Mouse (Mus musculus): ENCODE results near the gene Nek1.

The Nek1 gene

DNA sequence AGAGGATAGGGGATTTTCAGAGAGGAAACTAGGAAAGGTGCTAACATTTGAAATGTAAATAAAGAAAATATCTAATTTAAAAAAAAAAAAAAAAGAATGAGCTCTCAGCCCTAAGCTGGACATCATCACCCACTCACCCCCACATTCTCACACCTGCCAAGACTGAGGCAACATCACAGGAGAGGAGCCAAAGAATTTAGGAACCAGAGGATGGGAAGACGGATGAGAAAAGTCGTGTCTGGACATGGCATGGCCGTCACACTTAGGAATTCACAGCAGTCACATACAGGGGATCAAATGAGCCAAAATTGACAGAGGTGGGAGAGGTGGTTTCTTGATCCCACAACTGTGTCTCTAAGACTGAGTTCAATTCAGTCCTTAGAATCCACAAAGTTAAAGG, 165.5 kb downstream of the Nek1 start:
- DNase-seq (ENCODE audit: low read depth): no peak

DNA sequence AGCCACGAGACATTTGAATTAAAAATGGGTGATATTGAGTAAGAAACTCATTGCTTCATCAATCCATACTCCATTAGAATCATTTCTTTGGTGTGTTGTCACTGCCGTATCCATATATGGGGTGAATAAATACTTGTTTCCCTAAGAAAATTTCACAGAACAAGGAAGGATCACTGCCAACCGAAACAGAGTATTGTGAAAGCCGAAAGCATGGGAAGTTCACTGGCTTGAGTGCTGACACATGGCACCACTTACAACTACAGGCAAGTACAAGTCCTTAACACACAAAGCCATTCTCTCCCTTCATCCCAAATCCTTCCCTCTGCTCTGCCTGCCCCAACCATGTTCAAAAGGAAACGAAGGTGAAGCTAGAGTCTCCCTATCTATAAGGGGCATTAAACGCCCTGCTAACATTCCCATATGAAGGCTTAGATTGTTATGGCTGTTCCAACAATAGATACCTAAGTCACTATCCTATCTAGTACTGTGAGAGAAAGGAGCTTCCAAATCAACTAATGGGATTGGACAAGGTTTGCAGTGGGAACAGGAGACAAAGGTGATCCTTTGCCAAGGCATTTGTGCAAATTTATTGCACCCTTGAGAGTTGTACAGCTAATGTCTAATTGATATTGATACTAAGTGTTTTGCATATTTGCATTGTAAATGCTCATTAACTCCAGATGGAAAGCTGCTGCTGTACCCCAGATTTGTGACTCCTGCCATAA, 168.6 kb downstream of the Nek1 start:
- no peak for DNase-seq (ENCODE audit: low read depth)

DNA sequence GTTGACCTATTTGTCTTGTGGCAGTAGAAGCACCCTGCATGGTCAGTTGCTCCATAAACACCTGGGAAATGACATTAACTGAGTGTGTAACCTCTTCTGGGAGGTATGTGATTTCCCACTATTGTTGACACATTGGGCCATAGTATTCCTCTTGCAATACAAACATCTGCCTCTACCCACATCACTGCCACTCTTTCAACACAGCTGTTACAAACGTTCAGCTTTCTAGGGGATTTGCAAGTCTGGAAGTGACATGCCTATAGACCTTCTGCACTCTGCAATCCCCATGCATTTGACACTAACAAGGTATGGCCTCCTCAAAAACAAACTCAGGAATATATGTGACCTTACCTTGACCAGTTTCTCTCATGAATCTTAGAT, 169.2 kb downstream of the Nek1 start:
- DNase-seq (ENCODE audit: low read depth): no peak

DNA sequence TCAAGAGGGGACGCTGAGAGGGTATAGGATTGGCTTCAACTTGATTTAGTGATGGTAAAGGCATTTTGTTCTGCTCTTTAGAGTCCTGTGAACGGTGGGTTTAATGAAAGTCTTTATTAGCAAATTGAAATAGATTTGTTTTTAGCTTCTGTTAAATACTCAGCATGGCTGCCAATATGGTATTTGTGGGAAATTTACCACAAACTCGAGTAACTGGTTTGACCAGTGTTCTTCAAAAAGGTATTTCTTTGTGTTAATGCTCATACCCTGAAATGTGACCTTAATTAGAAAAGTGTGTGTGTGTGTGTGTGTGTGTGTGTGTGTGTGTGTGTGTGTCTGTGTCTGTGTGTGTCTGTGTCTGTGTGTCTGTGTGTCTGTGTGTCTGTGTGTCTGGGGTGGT, 178.6 kb downstream of the Nek1 start:
- DNase-seq (ENCODE audit: low read depth): no peak

DNA sequence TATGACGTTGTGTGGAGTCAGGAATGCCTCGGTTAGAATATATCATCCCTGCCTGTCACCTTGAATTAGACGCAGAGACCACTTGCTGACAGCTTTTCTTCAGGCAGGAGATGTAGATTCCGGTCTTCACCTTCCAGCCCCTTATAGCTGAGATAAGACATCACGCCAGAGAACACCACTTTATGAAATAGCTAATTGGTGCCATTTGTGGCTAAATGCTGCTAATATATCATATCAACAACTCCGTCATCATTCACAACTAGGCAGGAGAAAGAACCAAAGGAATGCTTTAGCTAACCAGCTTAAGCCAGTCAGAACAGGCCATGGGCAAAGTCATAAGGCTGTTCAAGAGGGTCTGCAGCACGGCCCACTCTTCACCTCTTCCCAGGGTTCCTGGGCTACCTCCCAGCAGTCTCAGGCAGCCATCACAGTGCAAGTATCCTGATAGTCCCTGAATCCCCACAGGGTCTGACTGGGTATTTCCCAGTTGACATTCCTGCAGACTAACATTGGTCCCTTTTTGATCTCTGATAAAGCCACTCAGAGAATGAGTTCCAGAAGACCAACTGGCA, 181.0 kb downstream of the Nek1 start:
- DNase-seq (ENCODE audit: low read depth): no peak

DNA sequence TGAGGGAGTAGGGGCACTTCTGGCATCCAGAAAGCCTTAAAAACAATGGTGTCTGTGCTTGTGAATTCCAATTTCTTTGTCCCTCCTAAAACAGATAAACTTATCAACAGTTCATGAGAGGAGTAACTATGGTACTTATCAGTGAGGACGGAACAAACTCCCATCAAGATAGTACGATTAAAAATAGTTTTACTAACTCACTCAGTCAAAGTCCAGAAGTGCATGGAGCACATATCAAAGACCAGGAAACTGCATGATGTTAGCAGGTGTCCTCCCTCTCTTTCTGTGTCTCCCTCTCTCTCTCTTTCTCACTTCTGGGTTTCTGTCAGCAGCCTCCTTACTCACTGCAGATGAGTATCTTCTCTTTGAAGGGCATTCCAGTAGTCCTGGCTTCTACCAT, 182.9 kb downstream of the Nek1 start:
- no peak for DNase-seq (ENCODE audit: low read depth)

DNA sequence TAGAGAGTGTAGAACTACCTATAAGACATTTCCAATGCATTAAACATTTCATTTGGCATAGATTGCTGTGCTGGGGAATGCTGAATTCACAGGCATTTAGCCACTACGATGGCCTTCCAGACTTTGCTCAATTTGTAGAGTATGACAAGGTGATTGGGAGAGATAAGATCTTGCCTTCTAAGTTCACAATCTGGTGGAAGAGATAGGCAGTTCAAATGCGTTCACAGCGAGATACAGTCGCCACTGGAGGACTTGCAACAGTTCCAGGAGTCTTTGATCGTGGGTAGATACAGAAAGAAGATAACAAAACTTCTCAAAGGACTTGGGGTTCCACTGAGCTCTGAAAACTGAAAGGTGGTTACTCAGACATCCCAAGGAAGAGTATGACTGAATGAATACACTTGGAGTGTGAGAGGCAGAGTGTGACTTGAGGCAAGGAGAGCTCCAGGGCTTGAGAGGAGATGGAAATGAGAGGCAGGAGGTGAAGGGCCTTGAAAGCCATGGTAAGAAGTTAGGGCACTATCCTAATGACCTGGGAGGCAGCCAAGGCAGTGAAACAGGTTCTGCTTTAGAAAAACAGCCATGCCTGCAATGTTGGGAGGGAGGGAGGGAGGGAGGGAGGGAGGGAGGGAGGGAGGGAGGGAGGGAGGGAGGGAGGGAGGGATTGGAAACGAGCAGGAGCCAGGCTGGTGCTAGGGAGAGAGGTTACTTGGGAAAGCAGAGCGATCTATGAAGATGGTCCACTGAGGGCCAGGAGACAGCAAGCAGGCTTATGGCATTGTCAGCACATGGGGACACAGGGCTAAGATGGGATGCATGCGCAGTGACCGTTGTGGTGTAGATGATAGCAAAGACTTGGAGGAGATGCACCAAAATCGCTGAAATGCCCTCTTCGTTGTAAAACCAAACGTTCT, 184.9 kb downstream of the Nek1 start:
- DNase-seq (ENCODE audit: low read depth): no peak

DNA sequence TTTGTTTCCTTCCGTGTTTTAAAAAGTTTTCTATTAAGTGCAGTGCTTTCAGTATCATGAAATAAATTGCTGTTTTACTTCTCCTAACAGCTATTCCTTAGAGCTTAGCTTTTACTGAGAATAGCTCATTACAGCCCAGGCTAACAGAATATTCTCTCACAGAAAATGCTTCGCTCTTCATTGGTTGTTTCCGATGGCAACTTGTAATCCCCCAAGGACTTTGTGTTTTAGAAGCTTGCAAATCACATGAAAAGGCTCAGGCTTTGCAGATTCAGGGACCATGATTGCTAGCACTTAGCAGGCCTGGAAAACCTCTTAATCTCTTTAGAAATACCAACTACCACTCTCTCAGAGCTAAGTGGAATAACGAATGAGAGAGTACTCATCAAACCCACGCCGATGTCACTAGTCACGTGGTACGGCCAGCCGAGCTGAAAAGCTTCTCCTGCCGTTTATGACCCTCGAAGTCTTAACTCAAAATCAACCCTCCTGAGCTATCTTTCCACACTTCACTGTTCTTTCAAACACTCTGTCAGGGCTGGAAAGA, 185.7 kb downstream of the Nek1 start:
- DNase-seq (ENCODE audit: low read depth): no peak
